Mouse (Mus musculus): ENCODE data around the gene Zbtb46. TPM values are rescaled to one million over a fixed set of nuclear protein-coding genes. Genes with fewer than 3 reads are reported as not detected.

Gene Zbtb46
- polyA plus RNA-seq, 1 experiment from 2014 or later: 7.4 TPM

GRCm38 (mm10) chr2:181493156-181493927, 34.1 kb upstream of the Zbtb46 start, which contains the start of gene Abhd16b:
TSS of gene Abhd16b (plus strand) at chr2:181493206.
- WGBS: 84% methylated on average over 31 of the region's 31 CpGs
- ATAC-seq (replicated peaks; ENCODE audit: insufficient number of reproducible peaks, low FRiP score, low TSS enrichment, low read depth): no peak
- Histone ChIP-seq H3K27me3 (ENCODE audit: control insufficient read depth, insufficient read depth, low read length) (no peaks in the 10 kb centered on the region), H3K27ac (replicated peaks; ENCODE audit: low read depth, low read length) (no peak within 1 kb of the TSS), H3K9me3 (replicated peaks; ENCODE audit: control insufficient read depth, low read length) (no peaks in the 10 kb centered on the region), H3K4me1 (ENCODE audit: control insufficient read depth, insufficient read depth, low read length) (no peaks in the 10 kb centered on the region; the same call in 1 of the 2 replicates), H3K9ac (replicated peaks; ENCODE audit: low read length) (no peak within 1 kb of the TSS), H3K4me3 (ENCODE audit: low read depth, low read length) (no peak within 1 kb of the TSS), H3K36me3 (replicated peaks; ENCODE audit: control insufficient read depth, insufficient read depth, low read depth, low read length) (no peaks in the 10 kb centered on the region), H3K4me2 (ENCODE audit: low read depth, low read length) (no peak within 1 kb of the TSS)
- DNase-seq (ENCODE audit: low spot score): no peak

- ATAC-seq (replicated peaks; ENCODE audit: insufficient number of reproducible peaks, low FRiP score, low TSS enrichment, low read depth) (no peak), DNase-seq (ENCODE audit: low spot score) (no peak)
- Histone ChIP-seq H3K4me2 (ENCODE audit: low read depth, low read length) (no peak overlapping the region), H3K4me3 (ENCODE audit: low read depth, low read length) (no peak overlapping the region), H3K4me1 (ENCODE audit: control insufficient read depth, insufficient read depth, low read length) (no peaks in the 10 kb centered on the region; the same call in 1 of the 2 replicates), H3K9ac (replicated peaks; ENCODE audit: low read length) (no peak overlapping the region), H3K9me3 (replicated peaks; ENCODE audit: control insufficient read depth, low read length) (no peaks in the 10 kb centered on the region), H3K36me3 (replicated peaks; ENCODE audit: control insufficient read depth, insufficient read depth, low read depth, low read length) (no peaks in the 10 kb centered on the region), H3K27me3 (ENCODE audit: control insufficient read depth, insufficient read depth, low read length) (no peaks in the 10 kb centered on the region), H3K27ac (replicated peaks; ENCODE audit: low read depth, low read length) (no peak overlapping the region)
- WGBS: 56% methylated on average over 3 of the region's 3 CpGs
Measured at GRCm38 (mm10) chr2:181492206-181492605, 33.0 kb upstream of the Zbtb46 start.

- Histone ChIP-seq H3K4me2 (ENCODE audit: low read depth, low read length) (no peak overlapping the region), H3K9me3 (replicated peaks; ENCODE audit: control insufficient read depth, low read length) (no peaks in the 10 kb centered on the region), H3K27me3 (ENCODE audit: control insufficient read depth, insufficient read depth, low read length) (no peaks in the 10 kb centered on the region), H3K4me1 (ENCODE audit: control insufficient read depth, insufficient read depth, low read length) (no peaks in the 10 kb centered on the region; the same call in 1 of the 2 replicates), H3K27ac (replicated peaks; ENCODE audit: low read depth, low read length) (no peak overlapping the region), H3K36me3 (replicated peaks; ENCODE audit: control insufficient read depth, insufficient read depth, low read depth, low read length) (no peaks in the 10 kb centered on the region), H3K9ac (replicated peaks; ENCODE audit: low read length) (no peak overlapping the region), H3K4me3 (ENCODE audit: low read depth, low read length) (no peak overlapping the region)
- WGBS: 28% methylated on average over 7 of the region's 7 CpGs
- peak; percentile 10 for DNase-seq (ENCODE audit: low spot score)
- no peak for ATAC-seq (replicated peaks; ENCODE audit: insufficient number of reproducible peaks, low FRiP score, low TSS enrichment, low read depth)
Measured at GRCm38 (mm10) chr2:181491432-181492205, 32.4 kb upstream of the Zbtb46 start.

- no peaks in the 10 kb centered on the region for H3K36me3 ChIP-seq (replicated peaks; ENCODE audit: control insufficient read depth, insufficient read depth, low read depth, low read length)
- no peaks in the 10 kb centered on the region; the same call in 1 of the 2 replicates for H3K4me1 ChIP-seq (ENCODE audit: control insufficient read depth, insufficient read depth, low read length)
- H3K27ac ChIP-seq (replicated peaks; ENCODE audit: low read depth, low read length): peak overlapping the region; percentile 8; the same call in 1 of the 2 replicates
- H3K4me3 ChIP-seq (ENCODE audit: low read depth, low read length): no peak overlapping the region
- WGBS: 22% methylated on average over 5 of the region's 5 CpGs
- no peaks in the 10 kb centered on the region for H3K27me3 ChIP-seq (ENCODE audit: control insufficient read depth, insufficient read depth, low read length)
- H3K4me2 ChIP-seq (ENCODE audit: low read depth, low read length): no peak overlapping the region
- no peaks in the 10 kb centered on the region for H3K9me3 ChIP-seq (replicated peaks; ENCODE audit: control insufficient read depth, low read length)
- ATAC-seq (replicated peaks; ENCODE audit: insufficient number of reproducible peaks, low FRiP score, low TSS enrichment, low read depth): peak; percentile 57
- DNase-seq (ENCODE audit: low spot score): peak; percentile 30
- no peak overlapping the region; the same call in 1 of the 2 replicates for H3K9ac ChIP-seq (replicated peaks; ENCODE audit: low read length)
Measured at GRCm38 (mm10) chr2:181487338-181488277, 28.4 kb upstream of the Zbtb46 start.

GRCm38 (mm10) chr2:181485741-181486140, 26.5 kb upstream of the Zbtb46 start:
- H3K27ac ChIP-seq (replicated peaks; ENCODE audit: low read depth, low read length): no peak overlapping the region
- ATAC-seq (replicated peaks; ENCODE audit: insufficient number of reproducible peaks, low FRiP score, low TSS enrichment, low read depth) (no peak), DNase-seq (ENCODE audit: low spot score) (peak; percentile 6)
- no peak overlapping the region for H3K4me2 ChIP-seq (ENCODE audit: low read depth, low read length)
- H3K9ac ChIP-seq (replicated peaks; ENCODE audit: low read length): no peak overlapping the region
- 19% methylated on average over 1 of the region's 1 CpGs for WGBS
- H3K9me3 ChIP-seq (replicated peaks; ENCODE audit: control insufficient read depth, low read length): no peaks in the 10 kb centered on the region
- H3K4me1 ChIP-seq (ENCODE audit: control insufficient read depth, insufficient read depth, low read length): no peaks in the 10 kb centered on the region; the same call in 1 of the 2 replicates
- H3K27me3 ChIP-seq (ENCODE audit: control insufficient read depth, insufficient read depth, low read length): no peaks in the 10 kb centered on the region
- H3K36me3 ChIP-seq (replicated peaks; ENCODE audit: control insufficient read depth, insufficient read depth, low read depth, low read length): no peaks in the 10 kb centered on the region
- no peak overlapping the region for H3K4me3 ChIP-seq (ENCODE audit: low read depth, low read length)

- 0 out of 2 replicates have a peak, but pooled peaks have one; percentile 29 for ATAC-seq (replicated peaks; ENCODE audit: insufficient number of reproducible peaks, low FRiP score, low TSS enrichment, low read depth)
- Histone ChIP-seq H3K9ac (replicated peaks; ENCODE audit: low read length) (no peak overlapping the region), H3K27me3 (ENCODE audit: control insufficient read depth, insufficient read depth, low read length) (no peaks in the 10 kb centered on the region), H3K4me1 (ENCODE audit: control insufficient read depth, insufficient read depth, low read length) (no peaks in the 10 kb centered on the region; the same call in 1 of the 2 replicates), H3K4me3 (ENCODE audit: low read depth, low read length) (no peak overlapping the region), H3K9me3 (replicated peaks; ENCODE audit: control insufficient read depth, low read length) (no peaks in the 10 kb centered on the region), H3K36me3 (replicated peaks; ENCODE audit: control insufficient read depth, insufficient read depth, low read depth, low read length) (no peaks in the 10 kb centered on the region), H3K4me2 (ENCODE audit: low read depth, low read length) (no peak overlapping the region), H3K27ac (replicated peaks; ENCODE audit: low read depth, low read length) (no peak overlapping the region)
- WGBS: 84% methylated on average over 6 of the region's 6 CpGs
- DNase-seq (ENCODE audit: low spot score): no peak
Measured at GRCm38 (mm10) chr2:181484456-181485233, 25.4 kb upstream of the Zbtb46 start.

Measured in embryonic facial prominence, embryonic 11.5 days (tissue).